Mouse (Mus musculus) layer of hippocampus, adult 9-10 months (tissue): ENCODE data around the gene Anks1b.

Experiments used
- DNase-seq: peaks from one replicate; pipeline ENCODE4 v3.0.0; 2022; ENCODE audit warnings: low spot score

The Anks1b gene

GRCm38 (mm10) chr10:90376605-90377004 is 503.3 kb downstream of the Anks1b start:
- DNase-seq: no peak

GRCm38 (mm10) chr10:90380062-90380461 is 506.8 kb downstream of the Anks1b start:
- DNase-seq: no peak

GRCm38 (mm10) chr10:90380704-90381339 is 507.5 kb downstream of the Anks1b start:
- no peak for DNase-seq

- no peak for DNase-seq
Observed at GRCm38 (mm10) chr10:90400382-90400781, 527.1 kb downstream of the Anks1b start.

- DNase-seq: no peak
Observed at GRCm38 (mm10) chr10:90408484-90408883, 535.2 kb downstream of the Anks1b start.

- DNase-seq: no peak
Observed at GRCm38 (mm10) chr10:90431527-90431926, 558.2 kb downstream of the Anks1b start.

GRCm38 (mm10) chr10:90431974-90432373 is 558.7 kb downstream of the Anks1b start:
- peak; percentile 32 for DNase-seq

GRCm38 (mm10) chr10:90432479-90432878 is 559.2 kb downstream of the Anks1b start:
- peak; percentile 18 for DNase-seq

- DNase-seq: no peak
Observed at GRCm38 (mm10) chr10:90441036-90441435, 567.7 kb downstream of the Anks1b start.

GRCm38 (mm10) chr10:90441656-90442055 is 568.3 kb downstream of the Anks1b start:
- no peak for DNase-seq

- DNase-seq: no peak
Observed at GRCm38 (mm10) chr10:90464906-90465305, 591.6 kb downstream of the Anks1b start.

GRCm38 (mm10) chr10:90465426-90465825 is 592.1 kb downstream of the Anks1b start:
- DNase-seq: no peak

- DNase-seq: no peak
Observed at GRCm38 (mm10) chr10:90467546-90467945, 594.2 kb downstream of the Anks1b start.

- DNase-seq: no peak
Observed at GRCm38 (mm10) chr10:90493436-90493835, 620.1 kb downstream of the Anks1b start.

- no peak for DNase-seq
Observed at GRCm38 (mm10) chr10:90493996-90494642, 620.8 kb downstream of the Anks1b start.

GRCm38 (mm10) chr10:90494981-90495516 is 621.7 kb downstream of the Anks1b start:
- peak; percentile 67 for DNase-seq

- DNase-seq: no peak
Observed at GRCm38 (mm10) chr10:90507561-90507960, 634.3 kb downstream of the Anks1b start.

GRCm38 (mm10) chr10:90512801-90513200 is 639.5 kb downstream of the Anks1b start:
- DNase-seq: no peak

GRCm38 (mm10) chr10:90531813-90532212 is 658.5 kb downstream of the Anks1b start:
- no peak for DNase-seq

- no peak for DNase-seq
Observed at GRCm38 (mm10) chr10:90535370-90535769, 662.1 kb downstream of the Anks1b start.

GRCm38 (mm10) chr10:90546635-90547034 is 673.3 kb downstream of the Anks1b start:
- no peak for DNase-seq

- no peak for DNase-seq
Observed at GRCm38 (mm10) chr10:90562906-90563305, 689.6 kb downstream of the Anks1b start.
